Mouse (Mus musculus) heart, postnatal 0 days (tissue): ENCODE data around the gene Srek1. TPM values are rescaled to one million over a fixed set of nuclear protein-coding genes. Genes with fewer than 3 reads are reported as not detected.

Source experiments
- ATAC-seq: fragments of 200-750 bp; cut with Nextera tagmentation; 2 replicates; pipeline ENCODE4 v1.8.0; 2017; ENCODE audit warnings: low read depth, moderate number of reproducible peaks, moderate library complexity; ENCODE audit not compliant: insufficient read depth
- DNase-seq: peaks from one replicate; pipeline ENCODE4 v3.0.0-alpha.2; 2016; ENCODE audit warnings: low spot score
- H3K27ac ChIP-seq: fragments of 300-500 bp; sonication (generic); 2 replicates; pipeline ENCODE4 v1.5.1; 2014; ENCODE audit warnings: low read depth, mild to moderate bottlenecking
- H3K27me3 ChIP-seq: fragments of 300-500 bp; sonication (generic); 2 replicates; pipeline ENCODE4 v1.6.1; 2014; ENCODE audit warnings: low read length, mixed read lengths; ENCODE audit not compliant: control insufficient read depth, insufficient read depth
- H3K36me3 ChIP-seq: fragments of 300-500 bp; sonication (generic); replicated peaks from 2 replicates; pipeline ENCODE4 v1.6.1; 2014; ENCODE audit warnings: low read length, mixed read lengths; ENCODE audit not compliant: control insufficient read depth, insufficient read depth
- H3K4me1 ChIP-seq: fragments of 300-500 bp; sonication (generic); 2 replicates; pipeline ENCODE4 v1.6.1; 2014; ENCODE audit warnings: antibody characterized with exemption; ENCODE audit not compliant: control insufficient read depth, insufficient read depth
- H3K4me2 ChIP-seq: fragments of 300-500 bp; sonication (generic); 2 replicates; pipeline ENCODE4 v1.6.1; 2014; ENCODE audit warnings: low read depth, mild to moderate bottlenecking, low read length, moderate library complexity
- H3K4me3 ChIP-seq: fragments of 300-500 bp; sonication (generic); 2 replicates; pipeline ENCODE4 v1.5.1; 2014; ENCODE audit warnings: low read depth, low read length
- H3K9ac ChIP-seq: fragments of 300-500 bp; sonication (generic); replicated peaks from 2 replicates; pipeline ENCODE4 v1.6.1; 2014; ENCODE audit warnings: low read depth, low read length, mixed read lengths
- H3K9me3 ChIP-seq: fragments of 300-500 bp; sonication (generic); replicated peaks from 2 replicates; pipeline ENCODE4 v1.6.1; 2016; ENCODE audit warnings: low read length; ENCODE audit not compliant: control insufficient read depth
- CTCF ChIP-seq: IDR thresholded peaks from 2 replicates; pipeline ENCODE4 v1.5.1; 2016; ENCODE audit warnings: antibody characterized with exemption, control low read depth, low read depth
- EP300 ChIP-seq: IDR thresholded peaks from 2 replicates; pipeline ENCODE4 v1.6.1; 2016; ENCODE audit warnings: antibody characterized with exemption, low read depth
- WGBS: fragments of 180-500 bp; shearing (Covaris S2); extraction: QIAGEN DNeasy Blood & Tissue Kit; methylation state at CpG from one replicate; pipeline ENCODE4 v1.1.7; 2014; 5-methylcytosine and 5-hydroxymethylcytosine counted together
- polyA plus RNA-seq: library from polyadenylated mRNA; unstranded; fragments of >200 nt; fragmentation: Nextera tagmentation; extraction: Ambion mirVana; gene quantifications from 2 replicates; pipeline ENCODE4 v1.2.1, GENCODE M21; 2015
- total RNA-seq: library from RNA; depleted of rRNA; stranded (reverse); fragments of >200 nt; gene quantifications from 2 replicates; pipeline ENCODE4 v1.2.3, GENCODE M21; 2014; ENCODE audit warnings: low replicate concordance; rRNA removed

Gene Srek1
- total and polyA plus RNA-seq, 2 experiments from 2014 or later, result 24.4 to 28.0 TPM

DNA sequence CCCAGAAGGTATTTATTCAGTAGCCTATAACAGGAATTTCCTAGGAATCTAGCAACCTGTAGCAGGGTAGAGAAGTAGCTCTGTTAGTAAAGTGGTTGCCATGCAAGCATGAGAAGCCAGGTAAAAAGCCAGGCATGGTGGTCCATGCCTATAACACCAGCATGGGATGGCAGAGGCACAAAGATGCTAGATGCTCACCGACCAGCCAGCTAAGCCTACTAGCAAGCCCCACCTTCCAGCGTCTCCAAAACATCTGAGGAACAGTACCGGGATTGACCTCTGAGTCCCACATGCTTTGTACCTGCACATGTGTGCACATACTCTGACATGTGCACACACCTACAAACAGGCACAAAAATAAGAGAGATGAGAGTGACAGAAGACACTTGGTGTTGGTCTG is 72.1 kb downstream of the Srek1 start:
- ATAC-seq (no peak), DNase-seq (no peak)
- no peak for TF ChIP-seq CTCF
- no peak for TF ChIP-seq EP300
- 74% methylated on average over 3 of the region's 3 CpGs for WGBS
- Histone ChIP-seq H3K27ac (no peak overlapping the region), H3K4me1 (peaks cover 5% of the 10 kb centered on the region; the same call in 1 of the 2 replicates), H3K4me2 (no peak overlapping the region), H3K36me3 (no peaks in the 10 kb centered on the region), H3K27me3 (no peaks in the 10 kb centered on the region), H3K9ac (no peak overlapping the region), H3K9me3 (no peaks in the 10 kb centered on the region), H3K4me3 (no peak overlapping the region)

GRCm38 (mm10) chr13:103700752-103701151 is 73.7 kb downstream of the Srek1 start:
- 0 out of 2 replicates have a peak overlapping the region, but pooled peaks have one; percentile 5 for H3K9ac ChIP-seq
- no peaks in the 10 kb centered on the region for H3K9me3 ChIP-seq
- DNase-seq (no peak), ATAC-seq (no peak)
- H3K4me1 ChIP-seq, result peaks cover 5% of the 10 kb centered on the region; the same call in 1 of the 2 replicates
- no peaks in the 10 kb centered on the region for H3K36me3 ChIP-seq
- no peak overlapping the region for H3K27ac ChIP-seq
- TF ChIP-seq CTCF (no peak), EP300 (no peak)
- no peak overlapping the region for H3K4me3 ChIP-seq
- 71% methylated on average over 2 of the region's 2 CpGs for WGBS
- H3K27me3 ChIP-seq, result no peaks in the 10 kb centered on the region
- no peak overlapping the region for H3K4me2 ChIP-seq

DNA sequence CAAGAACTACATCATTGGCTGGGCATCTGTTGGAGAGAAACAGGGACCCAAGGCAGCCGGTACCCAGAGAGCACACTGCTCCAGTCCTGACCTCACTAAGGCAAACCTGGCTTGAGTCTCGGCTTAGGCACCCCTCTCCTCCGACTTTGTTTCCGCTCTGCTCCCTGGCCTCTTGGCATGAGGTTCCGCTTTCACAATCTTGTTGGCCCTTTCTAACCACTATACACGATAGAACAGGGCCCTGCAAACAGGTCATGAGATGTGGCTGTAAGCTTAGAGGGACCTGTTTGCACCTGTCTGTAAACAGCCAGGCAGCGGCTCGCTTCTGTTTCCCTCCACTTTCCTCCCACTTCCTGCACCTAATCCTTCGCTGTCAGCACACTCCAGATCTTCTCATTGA is 76.4 kb downstream of the Srek1 start:
- 37% methylated on average over 9 of the region's 9 CpGs for WGBS
- H3K4me3 ChIP-seq, result no peak overlapping the region
- H3K9me3 ChIP-seq, result no peaks in the 10 kb centered on the region
- no peaks in the 10 kb centered on the region for H3K36me3 ChIP-seq
- H3K9ac ChIP-seq, result no peak overlapping the region
- H3K4me2 ChIP-seq, result no peak overlapping the region
- ATAC-seq (no peak), DNase-seq (no peak)
- no peak overlapping the region for H3K27ac ChIP-seq
- peaks cover 5% of the 10 kb centered on the region; the same call in 1 of the 2 replicates for H3K4me1 ChIP-seq
- no peaks in the 10 kb centered on the region for H3K27me3 ChIP-seq
- no peak for TF ChIP-seq CTCF
- TF ChIP-seq EP300, result no peak

DNA sequence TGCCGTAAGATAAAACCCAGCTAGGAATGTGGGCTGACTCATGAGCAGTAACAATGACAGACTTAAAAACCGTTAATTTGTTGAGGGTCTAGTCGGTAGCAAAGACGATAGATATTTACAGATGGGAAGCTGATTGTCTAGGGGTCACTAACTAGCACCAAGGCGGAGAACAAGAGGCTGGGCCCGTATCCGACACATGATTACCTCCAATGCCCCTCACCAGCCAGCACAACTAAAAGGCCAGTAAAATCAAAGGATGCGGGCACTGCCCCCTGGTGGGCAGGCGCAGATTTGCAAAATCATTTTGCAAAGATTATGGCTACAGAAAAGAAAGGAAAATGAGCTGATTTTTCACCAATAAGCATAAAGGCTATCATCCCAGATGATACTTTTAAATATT is 78.2 kb downstream of the Srek1 start:
- no peaks in the 10 kb centered on the region for H3K36me3 ChIP-seq
- ATAC-seq, result peak; percentile 11; the same call in 1 of the 2 replicates
- H3K9me3 ChIP-seq, result no peaks in the 10 kb centered on the region
- H3K4me2 ChIP-seq, result no peak overlapping the region
- H3K9ac ChIP-seq, result no peak overlapping the region
- no peaks in the 10 kb centered on the region for H3K27me3 ChIP-seq
- H3K27ac ChIP-seq, result no peak overlapping the region
- H3K4me3 ChIP-seq, result no peak overlapping the region
- 36% methylated on average over 9 of the region's 9 CpGs for WGBS
- no peak for DNase-seq
- TF ChIP-seq CTCF, result peak; percentile 65
- no peak for TF ChIP-seq EP300
- peaks cover 5% of the 10 kb centered on the region; the same call in 1 of the 2 replicates for H3K4me1 ChIP-seq

- ATAC-seq (no peak), DNase-seq (no peak)
- Histone ChIP-seq H3K27me3 (no peaks in the 10 kb centered on the region), H3K4me2 (no peak overlapping the region), H3K4me3 (no peak overlapping the region), H3K9ac (no peak overlapping the region), H3K27ac (no peak overlapping the region), H3K4me1 (0 out of 2 replicates have a peak, but pooled peaks cover under 1% of the 10 kb centered on the region), H3K9me3 (no peaks in the 10 kb centered on the region), H3K36me3 (no peaks in the 10 kb centered on the region)
- TF ChIP-seq EP300 (no peak), CTCF (no peak)
- 78% methylated on average over 6 of the region's 6 CpGs for WGBS
These were observed 79.0 kb downstream of the Srek1 start for GRCm38 (mm10) chr13:103695456-103695855.

Other genes with a start within 250 kb of the Srek1 start
- gene Erbin, start 145.9 kb upstream of the Srek1 start, total RNA-seq, result 30.2 and 44.3 TPM in 2 replicates
- 8.9 and 10.9 TPM in 2 replicates for gene Erbin, start 145.9 kb upstream of the Srek1 start, polyA plus RNA-seq